Mouse (Mus musculus) left cerebral cortex, postnatal 25 days (tissue): ENCODE measurements around the gene Tram2. TPM values are rescaled to one million over a fixed set of nuclear protein-coding genes. Genes with fewer than 3 reads are reported as not detected.
A peak's percentile ranks its signal among the peaks of the same experiment; 100 is the strongest.

ENCODE experiments used
- DNase-seq, 2 experiments: peaks; one replicate each; pipeline ENCODE4 v3.0.0; 2022; ENCODE audit warnings: low spot score in 2 of 2, mixed read lengths in 1 of 2
- intact Hi-C: fragments of 180-260 bp; cut with DNase I; formaldehyde crosslinking; loops from one replicate; pipeline ENCODE4 v1.15.1; 2025
- total RNA-seq, 2 experiments: library from RNA; stranded (reverse); gene quantifications; 2 replicates each; pipeline ENCODE4 v1.2.3; 2021

The Tram2 gene
- total RNA-seq, 2 experiments from 2014 or later, result 1.2 to 1.8 TPM

GRCm38 (mm10) chr1:21031650-21032049, 47.4 kb downstream of the Tram2 start:
- intact Hi-C loops, result no loop called here
- no peak for DNase-seq

GRCm38 (mm10) chr1:21029000-21029399, 50.0 kb downstream of the Tram2 start:
- intact Hi-C loops, result no loop called here
- DNase-seq, result peak in 1 of 2 experiments; percentile 50

- DNase-seq, result no peak
Observed at GRCm38 (mm10) chr1:21026534-21026933, 52.5 kb downstream of the Tram2 start.

GRCm38 (mm10) chr1:21025203-21025602, 53.8 kb downstream of the Tram2 start:
- no peak for DNase-seq
- intact Hi-C loops, result no loop called here

More at GRCm38 (mm10) chr1:21026534-21026933, 52.5 kb downstream of the Tram2 start:
- intact Hi-C loops, result no loop called here

GRCm38 (mm10) chr1:21023101-21023500, 55.9 kb downstream of the Tram2 start:
- intact Hi-C loops, result no loop called here

GRCm38 (mm10) chr1:21014463-21014862, 64.6 kb downstream of the Tram2 start:
- peak in 1 of 2 experiments; percentile 40 for DNase-seq
- intact Hi-C loops, result no loop called here

More at GRCm38 (mm10) chr1:21023101-21023500, 55.9 kb downstream of the Tram2 start:
- no peak for DNase-seq

- intact Hi-C loops, result no loop called here
- peak in 1 of 2 experiments; percentile 30 for DNase-seq
Observed at GRCm38 (mm10) chr1:21010282-21010800, 68.7 kb downstream of the Tram2 start.

GRCm38 (mm10) chr1:21008891-21009290, 70.1 kb downstream of the Tram2 start:
- DNase-seq, result peak in 1 of 2 experiments; percentile 23
- intact Hi-C loops, result no loop called here

- intact Hi-C loops, result no loop called here
- no peak for DNase-seq
Observed at GRCm38 (mm10) chr1:21007941-21008701, 70.9 kb downstream of the Tram2 start.

GRCm38 (mm10) chr1:21006775-21007174, 72.3 kb downstream of the Tram2 start:
- DNase-seq, result no peak
- intact Hi-C loops, result no loop called here

GRCm38 (mm10) chr1:21004596-21004995, 74.4 kb downstream of the Tram2 start:
- no peak for DNase-seq
- intact Hi-C loops, result no loop called here

GRCm38 (mm10) chr1:21002246-21003142, 76.5 kb downstream of the Tram2 start:
- intact Hi-C loops, result no loop called here

GRCm38 (mm10) chr1:20997881-20998389, 81.1 kb downstream of the Tram2 start:
- intact Hi-C loops, result no loop called here

More at GRCm38 (mm10) chr1:21002246-21003142, 76.5 kb downstream of the Tram2 start:
- DNase-seq, result no peak

GRCm38 (mm10) chr1:20997328-20997689, 81.7 kb downstream of the Tram2 start:
- intact Hi-C loops, result no loop called here
- DNase-seq, result no peak

More at GRCm38 (mm10) chr1:20997881-20998389, 81.1 kb downstream of the Tram2 start:
- DNase-seq, result no peak

- intact Hi-C loops, result no loop called here
- DNase-seq, result no peak
Observed at GRCm38 (mm10) chr1:20996603-20997327, 82.3 kb downstream of the Tram2 start.

GRCm38 (mm10) chr1:20995331-20995986, 83.6 kb downstream of the Tram2 start:
- DNase-seq, result no peak
- intact Hi-C loops, result no loop called here

GRCm38 (mm10) chr1:20994338-20994737, 84.7 kb downstream of the Tram2 start:
- DNase-seq, result no peak
- intact Hi-C loops, result no loop called here

- intact Hi-C loops, result no loop called here
Observed at GRCm38 (mm10) chr1:20993690-20994089, 85.3 kb downstream of the Tram2 start.

More at GRCm38 (mm10) chr1:20993690-20994089, 85.3 kb downstream of the Tram2 start:
- DNase-seq, result no peak
